Mouse (Mus musculus) lung, embryonic 16.5 days (tissue): ENCODE data around the gene Tmem160. TPM values are rescaled to one million over a fixed set of nuclear protein-coding genes. Genes with fewer than 3 reads are reported as not detected.

ENCODE experiments used
- ATAC-seq: fragments of 200-750 bp; cut with Nextera tagmentation; 2 replicates; pipeline ENCODE4 v1.8.0; 2017; ENCODE audit warnings: low read depth, mild to moderate bottlenecking, moderate library complexity
- H3K27ac ChIP-seq: fragments of 300-500 bp; sonication (generic); 2 replicates; pipeline ENCODE4 v1.5.1; 2014; ENCODE audit warnings: mild to moderate bottlenecking, control low read depth, low read length
- H3K27me3 ChIP-seq: fragments of 300-500 bp; sonication (generic); 2 replicates; pipeline ENCODE4 v1.6.1; 2014; ENCODE audit warnings: low read depth, low read length, mixed read lengths; ENCODE audit not compliant: control insufficient read depth, insufficient read depth
- H3K36me3 ChIP-seq: fragments of 300-500 bp; sonication (generic); 2 replicates; pipeline ENCODE4 v1.6.1; 2014; ENCODE audit warnings: low read length; ENCODE audit not compliant: control insufficient read depth, insufficient read depth
- H3K4me1 ChIP-seq: fragments of 300-500 bp; sonication (generic); replicated peaks from 2 replicates; pipeline ENCODE4 v1.6.1; 2014; ENCODE audit warnings: low read length, mixed read lengths; ENCODE audit not compliant: control insufficient read depth, insufficient read depth
- H3K4me2 ChIP-seq: fragments of 300-500 bp; sonication (generic); 2 replicates; pipeline ENCODE4 v1.6.1; 2014; ENCODE audit warnings: low read depth, low read length, control low read depth
- H3K4me3 ChIP-seq: fragments of 300-500 bp; sonication (generic); 2 replicates; pipeline ENCODE4 v1.5.1; 2014; ENCODE audit warnings: mild to moderate bottlenecking, low read length, control low read depth
- H3K9ac ChIP-seq: fragments of 300-500 bp; sonication (generic); 2 replicates; pipeline ENCODE4 v1.6.1; 2014; ENCODE audit warnings: low read length, control low read depth
- H3K9me3 ChIP-seq: fragments of 300-500 bp; sonication (generic); 2 replicates; pipeline ENCODE4 v1.6.1; 2016; ENCODE audit warnings: low read length; ENCODE audit not compliant: control insufficient read depth
- WGBS: fragments of 180-500 bp; shearing (Covaris S2); extraction: QIAGEN DNeasy Blood & Tissue Kit; methylation state at CpG from one replicate; pipeline ENCODE4 v1.1.7; 2014; 5-methylcytosine and 5-hydroxymethylcytosine counted together
- polyA plus RNA-seq: library from polyadenylated mRNA; unstranded; fragments of >200 nt; fragmentation: Nextera tagmentation; extraction: Ambion mirVana; gene quantifications from 2 replicates; pipeline ENCODE4 v1.2.1, GENCODE M21; 2015

Gene Tmem160
- polyA plus RNA-seq: 34.8 and 39.1 TPM in 2 replicates

- no peaks in the 10 kb centered on the region for H3K9me3 ChIP-seq
- H3K4me3 ChIP-seq: peak within 1 kb of the TSS; percentile 82
- H3K4me2 ChIP-seq: peak within 1 kb of the TSS; percentile 80
- WGBS: 1% methylated on average over 27 of the region's 30 CpGs
- H3K27ac ChIP-seq: no peak within 1 kb of the TSS
- H3K4me1 ChIP-seq: peaks cover 8% of the 10 kb centered on the region
- no peaks in the 10 kb centered on the region for H3K27me3 ChIP-seq
- peak; percentile 99 for ATAC-seq
- peak within 1 kb of the TSS; percentile 77 for H3K9ac ChIP-seq
- H3K36me3 ChIP-seq: no peaks in the 10 kb centered on the region
Measured at GRCm38 (mm10) chr7:16452587-16453073, at the start of gene Tmem160. Tmem160 (plus strand) TSS chr7:16452779.

DNA sequence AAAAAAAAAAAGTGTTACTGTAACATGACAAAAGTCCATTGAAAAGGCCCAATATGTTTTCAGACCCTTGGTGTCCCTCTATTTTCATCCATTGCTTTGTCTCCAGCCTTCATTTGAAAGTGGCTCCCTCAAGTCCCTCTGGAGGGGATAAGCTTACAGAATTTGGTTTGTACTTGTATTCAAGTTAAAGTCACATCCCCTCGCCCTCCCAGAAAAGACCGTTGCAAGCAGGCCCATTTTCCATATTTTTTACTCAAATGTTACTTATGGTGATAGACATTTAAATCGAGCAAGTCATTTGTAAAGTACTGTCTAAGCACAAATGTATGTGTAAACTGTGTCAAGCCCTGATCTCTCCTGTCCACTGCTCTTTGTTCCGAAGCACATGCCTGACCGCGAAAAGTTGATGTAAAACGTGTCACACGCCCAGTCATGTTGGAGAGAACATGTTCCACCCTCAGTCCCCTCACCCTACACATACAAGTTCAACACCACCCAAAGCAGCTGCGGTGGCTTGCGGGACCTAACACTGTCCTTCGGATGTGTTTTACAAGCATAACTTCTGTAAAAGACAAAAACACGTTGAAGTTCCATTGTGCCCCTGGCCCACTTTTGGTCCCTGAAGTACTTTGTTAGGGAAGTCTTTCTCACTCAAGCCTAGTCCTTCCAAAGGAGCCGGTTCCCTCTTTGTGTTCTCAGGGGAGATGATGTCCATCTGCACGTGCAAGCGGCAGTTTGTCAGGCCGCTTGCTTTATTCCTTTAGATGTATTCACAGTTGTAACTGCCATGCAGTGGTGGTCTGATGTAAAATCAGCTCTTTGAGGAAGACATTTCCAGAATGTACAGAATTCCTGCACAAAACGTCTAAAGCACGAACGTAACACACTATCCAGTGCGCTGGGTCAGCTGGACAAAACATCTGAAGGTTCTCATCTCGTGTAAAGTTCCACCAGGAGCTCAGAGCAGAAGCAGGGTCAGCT lies 49.3 kb upstream of the Tmem160 start:
- H3K4me2 ChIP-seq: peak overlapping the region; percentile 68
- H3K36me3 ChIP-seq: no peaks in the 10 kb centered on the region
- peak overlapping the region; percentile 100 for H3K9ac ChIP-seq
- ATAC-seq: no peak
- H3K27me3 ChIP-seq: no peaks in the 10 kb centered on the region
- 18% methylated on average over 21 of the region's 21 CpGs for WGBS
- peak overlapping the region; percentile 100 for H3K27ac ChIP-seq
- H3K4me3 ChIP-seq: peak overlapping the region; percentile 93
- no peaks in the 10 kb centered on the region for H3K9me3 ChIP-seq
- peaks cover 34% of the 10 kb centered on the region for H3K4me1 ChIP-seq

GRCm38 (mm10) chr7:16404315-16405072 lies 48.1 kb upstream of the Tmem160 start:
- Histone ChIP-seq H3K9me3 (no peaks in the 10 kb centered on the region), H3K36me3 (no peaks in the 10 kb centered on the region), H3K4me2 (peak overlapping the region; percentile 50), H3K27me3 (no peaks in the 10 kb centered on the region), H3K9ac (peak overlapping the region; percentile 55), H3K27ac (peak overlapping the region; percentile 99), H3K4me1 (peaks cover 30% of the 10 kb centered on the region), H3K4me3 (peak overlapping the region; percentile 7; the same call in 1 of the 2 replicates)
- ATAC-seq: no peak
- WGBS: 57% methylated on average over 3 of the region's 3 CpGs

GRCm38 (mm10) chr7:16405073-16405455 lies 47.5 kb upstream of the Tmem160 start:
- peak overlapping the region; percentile 50 for H3K4me2 ChIP-seq
- ATAC-seq: peak; percentile 23
- no peaks in the 10 kb centered on the region for H3K36me3 ChIP-seq
- WGBS: 30% methylated on average over 2 of the region's 2 CpGs
- H3K27ac ChIP-seq: peak overlapping the region; percentile 99
- no peaks in the 10 kb centered on the region for H3K27me3 ChIP-seq
- H3K4me3 ChIP-seq: peak overlapping the region; percentile 16
- no peaks in the 10 kb centered on the region for H3K9me3 ChIP-seq
- peaks cover 30% of the 10 kb centered on the region for H3K4me1 ChIP-seq
- peak overlapping the region; percentile 55 for H3K9ac ChIP-seq

GRCm38 (mm10) chr7:16405516-16406351 lies 46.8 kb upstream of the Tmem160 start:
- Histone ChIP-seq H3K4me3 (peak overlapping the region; percentile 16), H3K27ac (peak overlapping the region; percentile 99), H3K9me3 (no peaks in the 10 kb centered on the region), H3K4me2 (peak overlapping the region; percentile 50), H3K9ac (peak overlapping the region; percentile 55), H3K36me3 (no peaks in the 10 kb centered on the region), H3K4me1 (peaks cover 30% of the 10 kb centered on the region), H3K27me3 (no peaks in the 10 kb centered on the region)
- ATAC-seq: peak; percentile 81
- 18% methylated on average over 11 of the region's 11 CpGs for WGBS

DNA sequence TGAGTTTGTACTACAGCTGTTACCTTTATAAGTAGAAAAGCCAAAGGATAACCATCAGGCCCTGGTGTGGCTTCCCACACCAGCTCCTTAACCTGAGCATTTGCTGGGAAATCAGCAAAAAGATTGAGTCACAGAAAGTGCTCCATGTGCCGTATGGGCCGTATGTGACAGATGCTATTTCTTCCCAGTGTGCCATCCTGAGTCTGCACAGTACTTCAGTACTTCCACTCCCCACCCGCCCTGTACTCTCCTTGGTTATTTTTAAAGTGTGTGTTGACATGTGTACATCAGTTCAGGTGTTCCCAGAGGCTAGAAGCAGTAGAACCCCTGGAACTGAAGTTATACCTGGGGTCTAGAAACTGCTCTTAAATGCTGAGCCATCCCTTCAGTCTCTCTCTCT lies 45.6 kb upstream of the Tmem160 start:
- 91% methylated on average over 3 of the region's 3 CpGs for WGBS
- H3K4me1 ChIP-seq: peaks cover 34% of the 10 kb centered on the region
- ATAC-seq: no peak
- H3K27ac ChIP-seq: no peak overlapping the region
- H3K9ac ChIP-seq: no peak overlapping the region
- no peak overlapping the region for H3K4me2 ChIP-seq
- no peaks in the 10 kb centered on the region for H3K27me3 ChIP-seq
- no peak overlapping the region for H3K4me3 ChIP-seq
- 0 out of 2 replicates have a peak, but pooled peaks cover 2% of the 10 kb centered on the region for H3K36me3 ChIP-seq
- no peaks in the 10 kb centered on the region for H3K9me3 ChIP-seq

DNA sequence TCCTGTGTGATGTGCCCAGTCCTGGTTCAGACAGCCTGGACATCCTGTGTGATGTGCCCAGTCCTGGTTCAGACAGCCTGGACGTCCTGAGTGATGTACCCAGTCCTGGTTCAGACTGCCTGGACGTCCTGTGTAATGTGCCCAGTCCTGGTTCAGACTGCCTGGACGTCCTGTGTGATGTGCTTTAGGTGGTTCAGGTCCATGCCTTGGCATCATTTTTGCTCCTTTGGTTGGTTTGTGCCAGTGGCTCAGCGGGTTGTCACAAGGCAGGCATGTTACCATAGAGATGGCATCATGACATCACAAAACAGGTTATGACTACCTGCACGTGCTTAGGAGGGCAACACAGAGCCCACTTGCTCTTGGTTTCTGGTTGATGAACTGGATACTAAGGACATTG lies 41.5 kb upstream of the Tmem160 start:
- 91% methylated on average over 5 of the region's 5 CpGs for WGBS
- no peak for ATAC-seq
- Histone ChIP-seq H3K27ac (no peak overlapping the region), H3K36me3 (peaks cover 4% of the 10 kb centered on the region; the same call in 1 of the 2 replicates), H3K27me3 (no peaks in the 10 kb centered on the region), H3K9me3 (no peaks in the 10 kb centered on the region), H3K9ac (no peak overlapping the region), H3K4me3 (no peak overlapping the region), H3K4me1 (peaks cover 20% of the 10 kb centered on the region), H3K4me2 (no peak overlapping the region)

DNA sequence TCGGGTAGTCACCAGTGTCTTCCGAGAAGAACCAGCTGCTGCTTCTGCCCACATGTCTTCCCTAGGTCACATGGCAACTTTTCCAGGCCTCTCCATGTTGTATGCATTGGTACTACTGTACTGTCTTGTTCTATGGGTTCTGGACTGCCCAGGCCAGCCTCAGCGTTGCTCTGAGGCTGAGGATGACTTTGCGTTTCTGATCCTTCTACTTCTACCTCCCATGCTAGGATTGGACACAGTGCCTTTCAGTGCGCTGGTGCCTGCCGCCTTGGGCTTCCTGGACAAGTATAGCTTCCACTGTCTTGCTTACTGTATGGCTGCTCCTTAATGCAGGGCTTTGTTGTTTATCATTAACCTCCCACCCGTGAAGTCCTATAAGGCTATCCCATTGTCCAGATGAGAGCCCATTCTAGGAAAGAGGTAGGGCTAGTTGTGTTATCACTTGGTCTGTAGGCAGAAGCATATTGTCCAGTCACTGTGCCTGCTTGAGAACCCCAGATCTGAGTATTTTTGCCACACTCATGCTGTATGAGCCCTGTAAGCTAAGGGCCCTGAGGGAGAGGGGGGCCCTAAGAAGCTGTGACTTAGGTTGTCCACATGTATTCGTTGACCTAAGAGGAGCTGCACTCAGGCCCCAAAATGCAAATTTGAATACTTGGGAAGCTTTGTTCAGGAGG lies 40.2 kb upstream of the Tmem160 start:
- H3K9me3 ChIP-seq: no peaks in the 10 kb centered on the region
- 0 out of 2 replicates have a peak overlapping the region, but pooled peaks have one; percentile 2 for H3K27ac ChIP-seq
- peaks cover 15% of the 10 kb centered on the region for H3K4me1 ChIP-seq
- no peaks in the 10 kb centered on the region for H3K27me3 ChIP-seq
- no peak overlapping the region for H3K9ac ChIP-seq
- peaks cover 14% of the 10 kb centered on the region for H3K36me3 ChIP-seq
- WGBS: 73% methylated on average over 8 of the region's 8 CpGs
- no peak overlapping the region for H3K4me3 ChIP-seq
- no peak; the same call in 1 of the 2 replicates for ATAC-seq
- no peak overlapping the region for H3K4me2 ChIP-seq
